Mouse (Mus musculus) lung, postnatal 4 days (tissue): ENCODE results near the gene Gm884.
"Not testable (repeated sequence)": the region's sequence is repeated elsewhere in the genome, so short reads cannot be mapped to it uniquely, and the experiment has no call there.

Experiments used
- DNase-seq, 2 experiments: peaks; one replicate each; pipeline ENCODE4 v3.0.0; 2021

The Gm884 gene

GRCm38 (mm10) chr11:103634806-103635205 is 13.9 kb upstream of the Gm884 start:
- DNase-seq: no peak

GRCm38 (mm10) chr11:103627453-103627852 is 6.5 kb upstream of the Gm884 start:
- no peak for DNase-seq

GRCm38 (mm10) chr11:103610772-103611171 is 10.2 kb downstream of the Gm884 start:
- DNase-seq: no peak

- no peak for DNase-seq
Measured at GRCm38 (mm10) chr11:103606611-103607010, 14.3 kb downstream of the Gm884 start.

GRCm38 (mm10) chr11:103578339-103578738 is 42.6 kb downstream of the Gm884 start:
- no peak for DNase-seq

GRCm38 (mm10) chr11:103556021-103556420 is 64.9 kb downstream of the Gm884 start:
- DNase-seq: no peak

- not testable (repeated sequence) for DNase-seq
Measured at GRCm38 (mm10) chr11:103534973-103535372, 86.0 kb downstream of the Gm884 start.

GRCm38 (mm10) chr11:103512111-103512510 is 108.8 kb downstream of the Gm884 start:
- DNase-seq: no peak

GRCm38 (mm10) chr11:103504497-103504896 is 116.4 kb downstream of the Gm884 start, which contains the start of gene Lrrc37a:
Gene Lrrc37a, minus strand, starts transcription at chr11:103504597.
- no peak for DNase-seq
